In the genomic region with DNA sequence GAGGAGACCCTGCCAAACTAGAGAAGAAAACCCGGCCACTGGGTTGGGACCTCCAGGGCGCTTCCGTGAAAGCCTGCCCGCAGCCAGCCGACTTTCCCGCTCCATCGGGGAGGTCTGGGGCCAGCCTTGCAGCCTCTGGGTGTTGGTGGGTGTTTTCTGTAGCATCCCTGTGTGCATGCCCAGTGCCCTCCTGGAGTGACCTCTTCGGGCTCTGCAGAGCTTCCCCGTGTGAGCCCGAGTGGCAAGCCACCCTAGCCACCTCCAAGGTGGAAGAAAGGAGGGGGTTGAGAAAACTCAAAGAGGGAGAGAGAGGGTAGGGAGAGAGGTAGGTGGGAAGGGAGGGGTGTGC, we compare ENCODE assay signal across 10 mouse cellular contexts. TPM values are rescaled to one million over a fixed set of nuclear protein-coding genes. Genes with fewer than 3 reads are reported as not detected.
DNase-seq lines count a peak whose midpoint lies in the region; ATAC-seq and TF ChIP-seq lines count a peak whose summit lies in the region.
"Had no signal": no experiment of that assay in that cellular context is flagged by ENCODE, and none has a peak within 500 bp of the region (broad histone marks: within the 10 kb centered on the region; RNA-seq: fewer than 3 reads in every experiment).

No protein-coding gene starts in this region.

- peaks cover 100% of the 10 kb centered on the region for H3K27me3 ChIP-seq in heart, embryonic 10.5 days (ENCODE audit: insufficient read depth, poor library complexity, severe bottlenecking)
- H3K27me3 ChIP-seq in lung, postnatal 0 days (replicated peaks; ENCODE audit: insufficient read depth, low read length), result peaks cover 51% of the 10 kb centered on the region
- peaks cover 98% of the 10 kb centered on the region for H3K27me3 ChIP-seq in intestine, postnatal 0 days (replicated peaks; ENCODE audit: control insufficient read depth, insufficient read depth, low read length)
- peaks cover 52% of the 10 kb centered on the region for H3K27me3 ChIP-seq in stomach, embryonic 16.5 days (ENCODE audit: control insufficient read depth, insufficient read depth, low read length)

- TF ChIP-seq EP300 in lung, postnatal 0 days (IDR thresholded peaks at IDR 0.05), result no peak

- no peak for DNase-seq in heart, embryonic 10.5 days (ENCODE audit: low spot score)
- DNase-seq in heart, postnatal 10 days, result no peak
- no peak for DNase-seq in lung, postnatal 0 days (ENCODE audit: low spot score)
- no peak for DNase-seq in lung, adult 2 months
- DNase-seq in cerebellum, adult 8-10 months, result no peak
- DNase-seq in spleen, postnatal 14 days (ENCODE audit: low spot score in 2 of 2), result no peak
- DNase-seq: gastrocnemius, postnatal 36 days had no signal

- no peaks in the 10 kb centered on the region for H3K9me3 ChIP-seq in heart, embryonic 10.5 days
- H3K9me3 ChIP-seq in lung, postnatal 0 days (ENCODE audit: low read length), result no peaks in the 10 kb centered on the region
- H3K9me3 ChIP-seq in intestine, postnatal 0 days (ENCODE audit: control insufficient read depth), result no peaks in the 10 kb centered on the region
- no peaks in the 10 kb centered on the region for H3K9me3 ChIP-seq in stomach, embryonic 16.5 days (replicated peaks; ENCODE audit: control insufficient read depth, low read length)

- TF ChIP-seq CTCF in lung, postnatal 0 days (IDR thresholded peaks at IDR 0.05), result no peak
- TF ChIP-seq CTCF in lung, adult 2 months (IDR thresholded peaks at IDR 0.05; ENCODE audit: insufficient read depth, low read length), result no peak
- no peak for TF ChIP-seq CTCF in intestine, postnatal 0 days (IDR thresholded peaks at IDR 0.05; ENCODE audit: low read depth)

- intact Hi-C loops in heart, postnatal 10 days (cut with DNase I), result loop anchor here (10.0 kb wide), 1 partner anchor 1056 kb away; no protein-coding TSS in a partner anchor

- no peak for ATAC-seq in lung, postnatal 0 days
- ATAC-seq in intestine, postnatal 0 days, result no peak
- no peak for ATAC-seq in stomach, embryonic 16.5 days (ENCODE audit: insufficient read depth, low FRiP score)

- TF ChIP-seq POLR2A in lung, adult 2 months (IDR thresholded peaks at IDR 0.05; ENCODE audit: borderline replicate concordance, extremely low read depth, low read depth, low read length), result no peak

- no peak overlapping the region for H3K9ac ChIP-seq in lung, postnatal 0 days (replicated peaks; ENCODE audit: low read depth)
- peak overlapping the region; percentile 17; the same call in 1 of the 2 replicates for H3K9ac ChIP-seq in intestine, postnatal 0 days (ENCODE audit: low read depth, low read length)
- H3K9ac ChIP-seq in stomach, embryonic 16.5 days (ENCODE audit: low read length), result peak overlapping the region; percentile 62

- 1% methylated on average over 10 of the region's 10 CpGs for WGBS in heart, embryonic 10.5 days
- WGBS in lung, postnatal 0 days, result 4% methylated on average over 10 of the region's 10 CpGs
- 16% methylated on average over 10 of the region's 10 CpGs for WGBS in lung, adult 2 months
- WGBS in intestine, postnatal 0 days, result under 1% methylated on average over 10 of the region's 10 CpGs
- WGBS in stomach, embryonic 16.5 days, result 2% methylated on average over 10 of the region's 10 CpGs

- H3K36me3 ChIP-seq in heart, embryonic 10.5 days, result no peaks in the 10 kb centered on the region
- no peaks in the 10 kb centered on the region for H3K36me3 ChIP-seq in lung, postnatal 0 days (ENCODE audit: insufficient read depth, low read length)
- H3K36me3 ChIP-seq in intestine, postnatal 0 days (ENCODE audit: control insufficient read depth, insufficient read depth), result no peaks in the 10 kb centered on the region
- H3K36me3 ChIP-seq in stomach, embryonic 16.5 days (ENCODE audit: control insufficient read depth, insufficient read depth, low read length), result no peaks in the 10 kb centered on the region

- H3K27ac ChIP-seq in heart, embryonic 10.5 days, result no peak overlapping the region
- H3K27ac ChIP-seq in lung, postnatal 0 days (ENCODE audit: low read length), result no peak overlapping the region
- 0 out of 2 replicates have a peak overlapping the region, but pooled peaks have one; percentile 15 for H3K27ac ChIP-seq in intestine, postnatal 0 days (ENCODE audit: low read depth, low read length)
- no peak overlapping the region for H3K27ac ChIP-seq in stomach, embryonic 16.5 days (ENCODE audit: low read length)
- H3K27ac ChIP-seq: macrophage had no signal

- peak overlapping the region; percentile 60 for H3K4me2 ChIP-seq in lung, postnatal 0 days (replicated peaks; ENCODE audit: low read depth, low read length)
- H3K4me2 ChIP-seq in intestine, postnatal 0 days (replicated peaks; ENCODE audit: low read depth), result peak overlapping the region; percentile 66
- peak overlapping the region; percentile 86 for H3K4me2 ChIP-seq in stomach, embryonic 16.5 days (ENCODE audit: low read depth, low read length)

- peaks cover 40% of the 10 kb centered on the region for H3K4me1 ChIP-seq in heart, embryonic 10.5 days
- no peaks in the 10 kb centered on the region; the same call in 1 of the 2 replicates for H3K4me1 ChIP-seq in lung, postnatal 0 days (ENCODE audit: insufficient read depth, low read depth, low read length)
- H3K4me1 ChIP-seq in lung, adult 2 months (ENCODE audit: control insufficient read depth, insufficient read depth, low read length), result no peaks in the 10 kb centered on the region
- H3K4me1 ChIP-seq in intestine, postnatal 0 days (replicated peaks; ENCODE audit: control insufficient read depth, insufficient read depth, low read length), result no peaks in the 10 kb centered on the region
- peaks cover 12% of the 10 kb centered on the region for H3K4me1 ChIP-seq in stomach, embryonic 16.5 days (ENCODE audit: control insufficient read depth, insufficient read depth, low read length)

- H3K4me3 ChIP-seq in heart, embryonic 10.5 days, result peak overlapping the region; percentile 44
- no peak overlapping the region for H3K4me3 ChIP-seq in lung, postnatal 0 days (ENCODE audit: low read depth, low read length)
- no peak overlapping the region for H3K4me3 ChIP-seq in lung, adult 2 months (replicated peaks; ENCODE audit: extremely low read depth, low read depth, low read length)
- peak overlapping the region; percentile 17 for H3K4me3 ChIP-seq in intestine, postnatal 0 days (ENCODE audit: low read depth, low read length)
- H3K4me3 ChIP-seq in stomach, embryonic 16.5 days (replicated peaks; ENCODE audit: low read length), result peak overlapping the region; percentile 53

RNA-seq across cellular contexts. Expression of gene Foxf2, which starts 5.1 kb away (rescaled TPM):
- 0.14 and 3.4 TPM in 2 replicates for polyA plus RNA-seq in heart, embryonic 10.5 days (2016; fragmentation: Nextera tagmentation; extraction: Ambion mirVana)
- total RNA-seq in heart, postnatal 10 days (2021), result under 1 TPM in 1 of 2 experiments, not detected in 1; 0.10 TPM
- 14.9 and 26.6 TPM in 2 replicates for polyA plus RNA-seq in lung, postnatal 0 days (2015; fragmentation: Nextera tagmentation; extraction: Ambion mirVana)
- 64.7 and 69.8 TPM in 2 replicates for polyA plus RNA-seq in lung, adult 2 months (2012; rRNA removed)
- polyA plus RNA-seq in intestine, postnatal 0 days (2015; fragmentation: Nextera tagmentation; extraction: Ambion mirVana), result 9.3 and 10.6 TPM in 2 replicates
- 11.9 and 12.2 TPM in 2 replicates for polyA plus RNA-seq in stomach, embryonic 16.5 days (2015; fragmentation: Nextera tagmentation; extraction: Ambion mirVana)
- total RNA-seq: gastrocnemius, postnatal 36 days had no signal
- polyA plus RNA-seq: macrophage had no signal

Comparison
In these comparisons a context has a peak if more than half of its experiments do, and no peak if none do; other contexts are left out.
1. H3K4me3 ChIP-seq: peak in heart, embryonic 10.5 days (single experiment), intestine, postnatal 0 days (single experiment) and stomach, embryonic 16.5 days (single experiment); none in lung, postnatal 0 days (single experiment) and lung, adult 2 months (single experiment).
2. Peak in every context shown above with its lines, with median percentiles within 50 percentile points of each other: H3K4me2 ChIP-seq.